In the genomic region with DNA sequence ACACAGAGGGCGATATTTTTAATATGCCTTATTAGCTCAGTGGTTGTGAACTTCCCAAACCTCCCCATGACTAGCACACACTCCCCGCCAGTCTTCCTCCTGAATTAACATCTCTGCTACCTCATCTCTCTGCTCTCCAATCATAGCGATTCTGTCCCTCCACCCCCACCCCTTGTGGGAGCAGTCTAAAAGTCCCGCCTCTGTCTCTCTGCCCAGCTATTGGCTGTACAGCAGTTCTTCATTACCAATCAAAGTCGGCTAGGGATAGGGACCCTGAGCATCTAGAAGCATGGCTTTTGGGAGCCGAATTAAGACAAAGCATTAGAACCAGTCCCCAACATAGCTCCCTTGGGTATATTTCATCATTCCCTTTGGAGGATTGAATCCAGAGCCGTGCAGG, we compare ENCODE assay signal across 11 mouse cellular contexts.
A peak's percentile ranks its signal among the peaks of the same experiment; 100 is the strongest.
DNase-seq lines count a peak whose midpoint lies in the region; ATAC-seq lines count a peak whose summit lies in the region.
"Had no signal": no experiment of that assay in that cellular context is flagged by ENCODE, and none has a peak within 500 bp of the region (broad histone marks: within the 10 kb centered on the region; RNA-seq: fewer than 3 reads in every experiment).

No protein-coding gene starts in this region.

- WGBS in hindbrain, embryonic 13.5 days, result 54% methylated on average over 7 of the region's 7 CpGs
- WGBS in neural tube, embryonic 13.5 days, result 35% methylated on average over 7 of the region's 7 CpGs
- 56% methylated on average over 7 of the region's 7 CpGs for WGBS in heart, embryonic 10.5 days

- H3K4me1 ChIP-seq in hindbrain, embryonic 13.5 days (replicated peaks), result peaks cover 36% of the 10 kb centered on the region
- H3K4me1 ChIP-seq in neural tube, embryonic 13.5 days (replicated peaks), result peaks cover 51% of the 10 kb centered on the region
- H3K4me1 ChIP-seq in heart, embryonic 10.5 days, result peaks cover 3% of the 10 kb centered on the region; the same call in 1 of the 2 replicates

- intact Hi-C loops in left cerebral cortex, postnatal 14 days (cut with DNase I), result no loop called here

- no peaks in the 10 kb centered on the region for H3K27me3 ChIP-seq in hindbrain, embryonic 13.5 days
- no peaks in the 10 kb centered on the region for H3K27me3 ChIP-seq in neural tube, embryonic 13.5 days
- no peaks in the 10 kb centered on the region for H3K27me3 ChIP-seq in heart, embryonic 10.5 days (ENCODE audit: insufficient read depth, poor library complexity, severe bottlenecking)

- peak; percentile 32 to 39 for DNase-seq in left cerebral cortex, postnatal 14 days (ENCODE audit: low spot score in 2 of 2)
- DNase-seq in left cerebral cortex, adult 8-10 months (ENCODE audit: low spot score in 2 of 2), result no peak
- peak; percentile 68 for DNase-seq in brain, adult 2 months (ENCODE audit: low read depth, low spot score)
- DNase-seq in adrenal gland, postnatal 4 days (ENCODE audit: low spot score in 2 of 2), result no peak
- DNase-seq in c-Kit-positive CD71-positive TER-119-positive erythroid progenitor cells, embryonic 14.5 days (ENCODE audit: low spot score), result no peak
- DNase-seq in heart, embryonic 10.5 days (ENCODE audit: low spot score), result no peak
- DNase-seq: embryo, embryonic 11 days; kidney, adult 18-20 months; lung, adult 2 months had no signal

- H3K36me3 ChIP-seq in hindbrain, embryonic 13.5 days, result peaks cover under 1% of the 10 kb centered on the region
- peaks cover 6% of the 10 kb centered on the region; the same call in 1 of the 2 replicates for H3K36me3 ChIP-seq in neural tube, embryonic 13.5 days
- no peaks in the 10 kb centered on the region for H3K36me3 ChIP-seq in heart, embryonic 10.5 days

- no peak overlapping the region for H3K4me3 ChIP-seq in hindbrain, embryonic 13.5 days
- H3K4me3 ChIP-seq in neural tube, embryonic 13.5 days, result no peak overlapping the region
- no peak overlapping the region for H3K4me3 ChIP-seq in heart, embryonic 10.5 days

- no peaks in the 10 kb centered on the region for H3K9me3 ChIP-seq in hindbrain, embryonic 13.5 days
- H3K9me3 ChIP-seq in neural tube, embryonic 13.5 days, result no peaks in the 10 kb centered on the region
- H3K9me3 ChIP-seq in heart, embryonic 10.5 days, result no peaks in the 10 kb centered on the region

- H3K27ac ChIP-seq in hindbrain, embryonic 13.5 days, result no peak overlapping the region
- H3K27ac ChIP-seq in neural tube, embryonic 13.5 days (replicated peaks), result no peak overlapping the region
- no peak overlapping the region for H3K27ac ChIP-seq in heart, embryonic 10.5 days

- H3K9ac ChIP-seq in hindbrain, embryonic 13.5 days, result no peak overlapping the region
- no peak overlapping the region for H3K9ac ChIP-seq in neural tube, embryonic 13.5 days

- peak; percentile 68 for ATAC-seq in hindbrain, embryonic 13.5 days (ENCODE audit: low FRiP score)
- peak; percentile 74 for ATAC-seq in neural tube, embryonic 13.5 days (ENCODE audit: low read depth)

- H3K4me2 ChIP-seq in hindbrain, embryonic 13.5 days, result no peak overlapping the region
- H3K4me2 ChIP-seq in neural tube, embryonic 13.5 days, result no peak overlapping the region

Comparison
In these comparisons a context has a peak if more than half of its experiments do, and no peak if none do; other contexts are left out.
1. DNase-seq: peak in left cerebral cortex, postnatal 14 days (2 of 2) and brain, adult 2 months (single experiment); none in left cerebral cortex, adult 8-10 months (0 of 2), adrenal gland, postnatal 4 days (0 of 2), c-Kit-positive CD71-positive TER-119-positive erythroid progenitor cells, embryonic 14.5 days (single experiment) and heart, embryonic 10.5 days (single experiment).